Mouse (Mus musculus) kidney, adult 2 months (tissue): ENCODE measurements around the gene Usp49.

Experiments
- CTCF ChIP-seq: fragments of 200-500 bp; conservative IDR thresholded peaks from 2 replicates; pipeline ENCODE4 v1.5.1; 2011; ENCODE audit warnings: low read depth, mild to moderate bottlenecking, control low read depth, low read length, moderate library complexity, mixed read lengths; ENCODE audit not compliant: insufficient read depth, insufficient read length
- POLR2A ChIP-seq: fragments of 200-500 bp; IDR thresholded peaks from one replicate; pipeline ENCODE4 v1.6.1; 2011; ENCODE audit warnings: low read depth, low read length, control low read depth

- TF ChIP-seq CTCF (no peak), POLR2A (no peak)
Observed at GRCm38 (mm10) chr17:47703556-47703955, 73.1 kb downstream of the Usp49 start.
